In genomic region chr8:119557132-119557531, GRCm38 (mm10) we compare ENCODE assay signal across 8 mouse cellular contexts. TPM values are rescaled to one million over a fixed set of nuclear protein-coding genes. Genes with fewer than 3 reads are reported as not detected.
DNase-seq lines count a peak whose midpoint lies in the region; ATAC-seq and TF ChIP-seq lines count a peak whose summit lies in the region.
"Had no signal": no experiment of that assay in that cellular context is flagged by ENCODE, and none has a peak within 500 bp of the region (broad histone marks: within the 10 kb centered on the region; RNA-seq: fewer than 3 reads in every experiment).

No protein-coding gene starts in this region.

- no peak for ATAC-seq in lung, embryonic 16.5 days (ENCODE audit: low read depth)
- ATAC-seq in limb, embryonic 12.5 days (ENCODE audit: insufficient number of reproducible peaks, insufficient read depth, low FRiP score, low TSS enrichment, low read depth): no peak
- ATAC-seq in stomach, embryonic 14.5 days (ENCODE audit: insufficient number of reproducible peaks, insufficient read depth, low FRiP score, low read depth): no peak
- no peak for ATAC-seq in CD4-positive, CD25-positive, alpha-beta regulatory T cell, adult 4 months

- H3K27me3 ChIP-seq in lung, embryonic 16.5 days (ENCODE audit: control insufficient read depth, insufficient read depth, low read depth, low read length): no peaks in the 10 kb centered on the region
- no peaks in the 10 kb centered on the region for H3K27me3 ChIP-seq in limb, embryonic 12.5 days
- H3K27me3 ChIP-seq in stomach, embryonic 14.5 days (ENCODE audit: control insufficient read depth, insufficient read depth, low read length): no peaks in the 10 kb centered on the region

- no peaks in the 10 kb centered on the region for H3K9me3 ChIP-seq in lung, embryonic 16.5 days (ENCODE audit: control insufficient read depth, low read length)
- no peaks in the 10 kb centered on the region for H3K9me3 ChIP-seq in limb, embryonic 12.5 days
- H3K9me3 ChIP-seq in stomach, embryonic 14.5 days (ENCODE audit: control insufficient read depth, low read depth, low read length): no peaks in the 10 kb centered on the region

- no peak for TF ChIP-seq CTCF in embryonic fibroblast, embryonic 13.5 days (IDR thresholded peaks at IDR 0.05; ENCODE audit: borderline replicate concordance, insufficient read depth, low read length)

- H3K9ac ChIP-seq in lung, embryonic 16.5 days (ENCODE audit: low read length): peak overlapping the region; percentile 92
- H3K9ac ChIP-seq in limb, embryonic 12.5 days (replicated peaks): peak overlapping the region; percentile 87
- no peak overlapping the region for H3K9ac ChIP-seq in stomach, embryonic 14.5 days (replicated peaks; ENCODE audit: low read depth, low read length)

- peak overlapping the region; percentile 82 for H3K4me3 ChIP-seq in lung, embryonic 16.5 days (ENCODE audit: low read length)
- peak overlapping the region; percentile 97 for H3K4me3 ChIP-seq in embryonic fibroblast, embryonic 13.5 days (ENCODE audit: insufficient read depth, low read length)
- peak overlapping the region; percentile 86 for H3K4me3 ChIP-seq in limb, embryonic 12.5 days (replicated peaks)
- H3K4me3 ChIP-seq in stomach, embryonic 14.5 days (ENCODE audit: low read depth, low read length): peak overlapping the region; percentile 74

- H3K36me3 ChIP-seq in lung, embryonic 16.5 days (ENCODE audit: control insufficient read depth, insufficient read depth, low read length): no peaks in the 10 kb centered on the region; the same call in 1 of the 2 replicates
- H3K36me3 ChIP-seq in limb, embryonic 12.5 days: peaks cover 18% of the 10 kb centered on the region
- H3K36me3 ChIP-seq in stomach, embryonic 14.5 days (ENCODE audit: control insufficient read depth, insufficient read depth, low read length): no peaks in the 10 kb centered on the region

- no peak for TF ChIP-seq POLR2A in embryonic fibroblast, embryonic 13.5 days (IDR thresholded peaks at IDR 0.05; ENCODE audit: low read depth, low read length)

- WGBS in lung, embryonic 16.5 days: 68% methylated on average over 9 of the region's 9 CpGs
- WGBS in limb, embryonic 12.5 days: 80% methylated on average over 9 of the region's 9 CpGs
- WGBS in stomach, embryonic 14.5 days: 75% methylated on average over 9 of the region's 9 CpGs

- DNase-seq in lung, postnatal 10 days: no peak
- no peak for DNase-seq in gastrocnemius, adult 8-10 months (ENCODE audit: low spot score in 2 of 2)
- DNase-seq: cerebellum, adult 11 months had no signal

- peak overlapping the region; percentile 85 for H3K4me2 ChIP-seq in lung, embryonic 16.5 days (ENCODE audit: low read depth, low read length)
- H3K4me2 ChIP-seq in limb, embryonic 12.5 days: peak overlapping the region; percentile 72
- peak overlapping the region; percentile 94 for H3K4me2 ChIP-seq in stomach, embryonic 14.5 days (replicated peaks; ENCODE audit: low read depth, low read length)

- H3K4me1 ChIP-seq in lung, embryonic 16.5 days (replicated peaks; ENCODE audit: control insufficient read depth, insufficient read depth, low read length): peaks cover 12% of the 10 kb centered on the region
- H3K4me1 ChIP-seq in embryonic fibroblast, embryonic 13.5 days (ENCODE audit: control insufficient read depth, insufficient read depth, low read length): no peaks in the 10 kb centered on the region
- H3K4me1 ChIP-seq in limb, embryonic 12.5 days (replicated peaks): peaks cover 30% of the 10 kb centered on the region
- peaks cover 15% of the 10 kb centered on the region; the same call in 1 of the 2 replicates for H3K4me1 ChIP-seq in stomach, embryonic 14.5 days (ENCODE audit: control insufficient read depth, insufficient read depth, low read length)

- H3K27ac ChIP-seq in lung, embryonic 16.5 days (ENCODE audit: low read length): no peak overlapping the region
- no peak overlapping the region for H3K27ac ChIP-seq in embryonic fibroblast, embryonic 13.5 days (ENCODE audit: insufficient read depth, low read length)
- no peak overlapping the region for H3K27ac ChIP-seq in limb, embryonic 12.5 days
- H3K27ac ChIP-seq in stomach, embryonic 14.5 days (ENCODE audit: low read length): no peak overlapping the region

RNA-seq across cellular contexts. Expression of gene Mbtps1, which starts 1.4 kb away (rescaled TPM):
- polyA plus RNA-seq in lung, embryonic 16.5 days (2015; fragmentation: Nextera tagmentation; extraction: Ambion mirVana): 118 and 126 TPM in 2 replicates
- 114 TPM in 2 replicates for polyA plus RNA-seq in embryonic fibroblast, embryonic 13.5 days (2011; ENCODE audit: insufficient read length, low read depth, missing spikeins)
- 140 and 147 TPM in 2 replicates for polyA plus RNA-seq in limb, embryonic 12.5 days (2016; fragmentation: Nextera tagmentation; extraction: Ambion mirVana)
- polyA plus RNA-seq in stomach, embryonic 14.5 days (2014; fragmentation: Nextera tagmentation; extraction: Ambion mirVana): 115 and 126 TPM in 2 replicates
- total RNA-seq in gastrocnemius, adult 8-10 months (2022): 10 to 100 TPM; 18.1 to 24.4 (median 22.5) TPM
- 10 to 100 TPM; 45.9 to 90.2 TPM for polyA plus RNA-seq in CD4-positive, CD25-positive, alpha-beta regulatory T cell, adult 4 months (2017; shearing (Covaris generic))

RNA-seq across cellular contexts. Expression of gene Hsdl1, which starts 17.9 kb away (rescaled TPM):
- polyA plus RNA-seq in lung, embryonic 16.5 days (2015; fragmentation: Nextera tagmentation; extraction: Ambion mirVana): 29.1 and 30.8 TPM in 2 replicates
- 7.3 and 7.5 TPM in 2 replicates for polyA plus RNA-seq in embryonic fibroblast, embryonic 13.5 days (2011; ENCODE audit: insufficient read length, low read depth, missing spikeins)
- polyA plus RNA-seq in limb, embryonic 12.5 days (2016; fragmentation: Nextera tagmentation; extraction: Ambion mirVana): 33.6 and 35.3 TPM in 2 replicates
- 35.7 and 37.3 TPM in 2 replicates for polyA plus RNA-seq in stomach, embryonic 14.5 days (2014; fragmentation: Nextera tagmentation; extraction: Ambion mirVana)
- total RNA-seq in gastrocnemius, adult 8-10 months (2022): 10 to 100 TPM; 16.1 to 21.1 (median 17.4) TPM
- polyA plus RNA-seq in CD4-positive, CD25-positive, alpha-beta regulatory T cell, adult 4 months (2017; shearing (Covaris generic)): 10 to 100 TPM; 68.3 to 83.5 TPM

RNA-seq across cellular contexts. Expression of gene Dnaaf1, which starts 17.9 kb away (rescaled TPM):
- 2.7 and 3.9 TPM in 2 replicates for polyA plus RNA-seq in lung, embryonic 16.5 days (2015; fragmentation: Nextera tagmentation; extraction: Ambion mirVana)
- not detected in 2 replicates for polyA plus RNA-seq in embryonic fibroblast, embryonic 13.5 days (2011; ENCODE audit: insufficient read length, low read depth, missing spikeins)
- polyA plus RNA-seq in limb, embryonic 12.5 days (2016; fragmentation: Nextera tagmentation; extraction: Ambion mirVana): not detected in 2 replicates
- 0.19 TPM in 1 of 2 replicates, not detected in the other for polyA plus RNA-seq in stomach, embryonic 14.5 days (2014; fragmentation: Nextera tagmentation; extraction: Ambion mirVana)
- total RNA-seq in gastrocnemius, adult 8-10 months (2022): not detected
- not detected for polyA plus RNA-seq in CD4-positive, CD25-positive, alpha-beta regulatory T cell, adult 4 months (2017; shearing (Covaris generic))

RNA-seq across cellular contexts. Expression of gene Taf1c, which starts 47.9 kb away (rescaled TPM):
- 10.6 and 10.7 TPM in 2 replicates for polyA plus RNA-seq in lung, embryonic 16.5 days (2015; fragmentation: Nextera tagmentation; extraction: Ambion mirVana)
- 4.7 and 5.2 TPM in 2 replicates for polyA plus RNA-seq in embryonic fibroblast, embryonic 13.5 days (2011; ENCODE audit: insufficient read length, low read depth, missing spikeins)
- polyA plus RNA-seq in limb, embryonic 12.5 days (2016; fragmentation: Nextera tagmentation; extraction: Ambion mirVana): 14.1 and 15.1 TPM in 2 replicates
- polyA plus RNA-seq in stomach, embryonic 14.5 days (2014; fragmentation: Nextera tagmentation; extraction: Ambion mirVana): 10.5 and 11.4 TPM in 2 replicates
- total RNA-seq in gastrocnemius, adult 8-10 months (2022): 1 to 10 TPM; 5.2 to 8.0 (median 6.9) TPM
- 10 to 100 TPM; 13.3 to 17.1 TPM for polyA plus RNA-seq in CD4-positive, CD25-positive, alpha-beta regulatory T cell, adult 4 months (2017; shearing (Covaris generic))

RNA-seq across cellular contexts. Expression of gene Adad2, which starts 55.4 kb away (rescaled TPM):
- not detected in 2 replicates for polyA plus RNA-seq in lung, embryonic 16.5 days (2015; fragmentation: Nextera tagmentation; extraction: Ambion mirVana)
- polyA plus RNA-seq in embryonic fibroblast, embryonic 13.5 days (2011; ENCODE audit: insufficient read length, low read depth, missing spikeins): not detected in 2 replicates
- polyA plus RNA-seq in limb, embryonic 12.5 days (2016; fragmentation: Nextera tagmentation; extraction: Ambion mirVana): 0.14 and 0.41 TPM in 2 replicates
- polyA plus RNA-seq in stomach, embryonic 14.5 days (2014; fragmentation: Nextera tagmentation; extraction: Ambion mirVana): not detected in 2 replicates
- not detected for total RNA-seq in gastrocnemius, adult 8-10 months (2022)
- polyA plus RNA-seq in CD4-positive, CD25-positive, alpha-beta regulatory T cell, adult 4 months (2017; shearing (Covaris generic)): not detected
